Mouse (Mus musculus) urinary bladder, postnatal 25 days (tissue): ENCODE measurements around the gene Ipo13.

Experiments used
- DNase-seq: peaks from one replicate; pipeline ENCODE4 v3.0.0; 2022; ENCODE audit warnings: low spot score

Ipo13 gene

GRCm38 (mm10) chr4:117878703-117879102, 36.1 kb downstream of the Ipo13 start:
- DNase-seq: no peak

GRCm38 (mm10) chr4:117878301-117878700, 36.5 kb downstream of the Ipo13 start:
- no peak for DNase-seq

GRCm38 (mm10) chr4:117873615-117874014, 41.2 kb downstream of the Ipo13 start:
- no peak for DNase-seq

- DNase-seq: no peak
Observed at GRCm38 (mm10) chr4:117872471-117872886, 42.3 kb downstream of the Ipo13 start, which contains the start of gene Ccdc24. Gene Ccdc24, minus strand, starts transcription at chr4:117872557.

GRCm38 (mm10) chr4:117871787-117872186, 43.0 kb downstream of the Ipo13 start:
- DNase-seq: no peak

GRCm38 (mm10) chr4:117870437-117870836, 44.4 kb downstream of the Ipo13 start:
- DNase-seq: no peak

GRCm38 (mm10) chr4:117869317-117869716, 45.5 kb downstream of the Ipo13 start:
- DNase-seq: no peak

- DNase-seq: peak; percentile 54
Observed at GRCm38 (mm10) chr4:117867823-117868222, 47.0 kb downstream of the Ipo13 start.

GRCm38 (mm10) chr4:117867000-117867399, 47.8 kb downstream of the Ipo13 start:
- DNase-seq: no peak

GRCm38 (mm10) chr4:117866083-117866482, 48.7 kb downstream of the Ipo13 start:
- peak; percentile 49 for DNase-seq

- DNase-seq: no peak
Observed at GRCm38 (mm10) chr4:117862823-117863222, 52.0 kb downstream of the Ipo13 start.

- no peak for DNase-seq
Observed at GRCm38 (mm10) chr4:117860570-117860969, 54.2 kb downstream of the Ipo13 start.

GRCm38 (mm10) chr4:117858794-117859193, 56.0 kb downstream of the Ipo13 start:
- peak; percentile 77 for DNase-seq

- no peak for DNase-seq
Observed at GRCm38 (mm10) chr4:117855146-117855545, 59.7 kb downstream of the Ipo13 start.

GRCm38 (mm10) chr4:117852152-117852868, 62.5 kb downstream of the Ipo13 start:
- DNase-seq: no peak

GRCm38 (mm10) chr4:117850871-117851270, 63.9 kb downstream of the Ipo13 start:
- DNase-seq: no peak

GRCm38 (mm10) chr4:117850176-117850575, 64.6 kb downstream of the Ipo13 start:
- no peak for DNase-seq

- no peak for DNase-seq
Observed at GRCm38 (mm10) chr4:117849506-117849905, 65.3 kb downstream of the Ipo13 start.

GRCm38 (mm10) chr4:117849063-117849462, 65.7 kb downstream of the Ipo13 start:
- no peak for DNase-seq

- no peak for DNase-seq
Observed at GRCm38 (mm10) chr4:117847011-117847410, 67.8 kb downstream of the Ipo13 start.

- no peak for DNase-seq
Observed at GRCm38 (mm10) chr4:117846261-117846660, 68.5 kb downstream of the Ipo13 start.

- DNase-seq: no peak
Observed at GRCm38 (mm10) chr4:117845316-117845715, 69.5 kb downstream of the Ipo13 start.
